Mouse (Mus musculus) thymus, postnatal 25 days (tissue): ENCODE data around the gene Kcnk1.

Experiments used
- DNase-seq: peaks from one replicate; pipeline ENCODE4 v3.0.0; 2022

Kcnk1 gene

GRCm38 (mm10) chr8:126062844-126063243, 67.9 kb downstream of the Kcnk1 start:
- no peak for DNase-seq

GRCm38 (mm10) chr8:126063832-126064409, 69.0 kb downstream of the Kcnk1 start:
- no peak for DNase-seq

DNA sequence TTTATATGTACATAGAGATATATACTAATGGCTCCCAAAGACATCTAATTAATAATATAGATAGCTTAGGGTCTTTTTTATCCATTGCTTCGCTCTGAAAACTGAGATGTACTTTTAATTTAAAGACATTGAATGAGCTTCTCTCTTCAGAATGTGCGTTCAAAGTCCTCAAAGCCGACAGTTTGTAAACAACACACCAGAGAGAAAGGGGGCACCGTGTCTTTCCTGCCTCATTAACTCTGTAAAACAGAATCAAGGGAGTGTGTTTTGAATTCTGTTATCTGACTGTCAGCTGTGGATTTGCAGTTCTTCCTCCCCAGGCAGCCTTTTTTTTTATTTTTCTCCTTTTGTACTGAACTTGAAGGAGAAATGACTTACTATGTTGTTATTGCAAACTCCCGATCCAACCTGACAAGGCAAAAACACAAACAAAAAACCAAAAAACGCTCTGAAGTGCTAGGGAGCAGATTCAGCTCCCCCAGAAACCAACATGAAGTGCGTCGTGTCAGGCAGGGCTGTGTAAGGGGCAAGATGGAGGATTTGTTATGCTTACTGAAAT, 69.7 kb downstream of the Kcnk1 start:
- no peak for DNase-seq

GRCm38 (mm10) chr8:126067306-126067705, 72.3 kb downstream of the Kcnk1 start:
- no peak for DNase-seq

DNA sequence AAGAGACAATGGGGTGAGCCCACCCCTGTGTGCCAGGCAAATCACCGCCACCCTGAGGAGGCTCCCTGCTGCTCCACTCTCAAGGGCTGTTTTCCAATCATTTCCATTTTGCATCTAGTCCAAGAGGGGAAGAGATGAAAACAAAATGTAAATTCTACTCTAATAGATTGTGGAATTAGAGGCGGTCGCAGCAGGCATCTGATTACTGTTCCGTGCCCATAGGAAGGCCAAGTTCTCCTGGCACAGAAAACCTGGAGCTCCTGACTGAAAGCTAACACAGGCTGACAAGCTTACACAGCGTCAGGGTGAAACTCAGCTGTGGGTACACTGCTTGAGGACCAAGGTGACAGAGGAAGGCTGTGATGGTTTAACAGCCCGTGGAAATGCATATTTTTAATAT, 73.2 kb downstream of the Kcnk1 start:
- DNase-seq = no peak

GRCm38 (mm10) chr8:126072678-126073077, 77.7 kb downstream of the Kcnk1 start:
- DNase-seq = no peak

GRCm38 (mm10) chr8:126073141-126073740, 78.3 kb downstream of the Kcnk1 start:
- no peak for DNase-seq

- no peak for DNase-seq
Measured at GRCm38 (mm10) chr8:126074111-126074510, 79.1 kb downstream of the Kcnk1 start.

DNA sequence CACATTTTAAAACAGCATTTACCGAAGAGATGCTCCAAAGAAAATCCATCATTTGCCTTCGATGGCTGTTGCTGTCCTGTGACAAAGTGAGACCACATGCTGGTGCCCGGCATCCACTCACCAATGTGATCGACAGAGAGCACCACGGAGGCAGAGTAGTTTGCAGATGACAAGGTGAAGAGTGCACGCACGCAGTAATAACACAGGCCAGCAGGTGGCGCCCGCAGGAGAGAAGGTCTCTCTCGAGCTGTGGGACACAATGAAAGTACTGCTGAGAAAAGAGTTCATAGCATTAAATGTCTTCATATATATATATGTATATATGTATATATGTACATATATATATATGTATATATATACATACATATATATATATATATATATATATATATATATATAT, 80.4 kb downstream of the Kcnk1 start:
- DNase-seq = peak; percentile 63
